Mouse (Mus musculus): ENCODE measurements around the gene Fam234a.
"Not testable (repeated sequence)": the region's sequence is repeated elsewhere in the genome, so short reads cannot be mapped to it uniquely, and the experiment has no call there.

Gene Fam234a

DNA sequence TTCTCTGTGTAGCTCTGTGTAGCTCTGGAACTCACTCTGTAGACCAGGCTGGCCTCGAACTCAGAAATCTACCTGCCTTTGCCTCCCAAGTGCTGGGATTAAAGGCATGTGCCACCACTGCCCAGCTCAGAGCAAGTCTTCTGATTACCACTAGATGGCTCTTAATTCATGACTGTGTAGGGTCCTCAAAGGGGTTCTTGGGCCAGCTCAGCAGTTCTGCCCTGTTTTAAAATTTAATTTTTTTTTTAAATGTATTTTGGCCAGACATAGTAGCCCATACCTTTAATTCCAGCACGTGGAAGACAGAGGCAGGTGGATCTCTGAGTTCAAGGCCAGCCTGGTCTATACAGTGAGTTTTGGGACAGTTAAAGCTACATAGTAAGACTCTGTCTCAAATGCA, 68.8 kb downstream of the Fam234a start:
- not testable (repeated sequence) for DNase-seq (ENCODE audit: low read depth, low spot score)

DNA sequence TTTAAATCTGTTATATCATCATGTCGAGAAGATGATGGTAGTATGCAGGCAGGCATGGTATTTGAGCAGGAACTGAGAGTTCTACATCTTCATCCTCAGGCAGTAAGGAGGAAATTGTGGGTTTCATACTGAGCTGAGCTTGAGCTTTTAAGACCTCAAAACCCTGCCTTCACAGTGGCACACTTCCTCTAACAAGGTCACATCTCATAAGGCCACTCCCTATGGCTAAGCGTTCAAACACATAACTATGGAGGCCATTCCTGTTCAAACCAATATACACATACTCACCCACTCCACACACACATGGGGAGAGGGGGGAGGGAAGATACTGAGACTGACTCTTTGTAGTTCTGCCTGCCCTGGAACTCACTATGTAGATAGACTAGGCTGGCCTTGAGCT, 76.0 kb downstream of the Fam234a start:
- DNase-seq (ENCODE audit: low read depth, low spot score): no peak

DNA sequence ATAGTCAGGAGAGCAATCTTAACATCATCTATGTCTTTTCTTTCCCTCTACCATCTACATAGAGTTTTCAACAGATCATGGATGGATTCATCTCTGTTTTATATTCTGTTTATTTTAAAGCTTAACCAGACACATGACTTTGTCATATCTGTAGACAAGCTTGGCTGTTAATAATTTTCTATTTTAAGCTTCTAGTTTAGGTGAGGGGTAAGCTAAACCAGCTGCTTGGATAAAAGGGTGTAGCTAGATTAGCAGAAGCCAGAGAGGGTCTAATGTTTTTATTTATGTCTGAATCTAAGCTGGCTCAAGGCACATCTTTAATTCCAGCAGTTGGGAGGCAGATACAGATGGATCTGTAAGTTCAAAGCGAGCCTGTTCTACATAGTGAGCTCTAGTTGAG, 81.3 kb downstream of the Fam234a start:
- no peak for DNase-seq (ENCODE audit: low read depth, low spot score)
